Mouse (Mus musculus): Measurements from ENCODE around the gene Zfp36.

Gene Zfp36

GRCm38 (mm10) chr7:28384162-28384561 lies 4.1 kb upstream of the Zfp36 start:
- DNase-seq (ENCODE audit: low spot score in 2 of 2) = peak; percentile 73 to 75

- DNase-seq (ENCODE audit: low spot score in 2 of 2) = no peak
Measured at GRCm38 (mm10) chr7:28383606-28384005, 3.6 kb upstream of the Zfp36 start.

DNA sequence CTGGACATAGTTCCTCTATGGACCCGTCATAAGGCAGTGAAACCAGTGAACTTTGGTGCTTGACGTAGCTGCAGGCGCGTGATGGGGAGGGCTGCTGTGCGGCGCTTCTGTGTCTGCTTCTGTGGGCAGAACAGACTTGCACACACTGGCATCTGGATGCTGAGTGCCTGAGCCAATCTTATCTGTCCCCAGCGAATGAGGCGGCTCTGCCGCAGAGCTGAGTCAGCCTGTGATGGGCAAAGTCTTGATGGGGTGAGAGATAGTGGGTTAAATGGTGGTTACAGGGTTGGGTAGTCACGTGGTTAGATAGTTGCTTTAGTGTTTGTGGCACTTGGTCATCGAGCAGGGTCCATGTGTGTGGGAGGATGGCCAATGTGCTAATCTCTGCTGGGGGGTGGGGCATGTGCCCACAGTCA lies 2.9 kb upstream of the Zfp36 start:
- peak; percentile 79 to 80 for DNase-seq (ENCODE audit: low spot score in 2 of 2)

GRCm38 (mm10) chr7:28382347-28382951 lies 2.4 kb upstream of the Zfp36 start:
- peak; percentile 77 to 79 for DNase-seq (ENCODE audit: low spot score in 2 of 2)

DNA sequence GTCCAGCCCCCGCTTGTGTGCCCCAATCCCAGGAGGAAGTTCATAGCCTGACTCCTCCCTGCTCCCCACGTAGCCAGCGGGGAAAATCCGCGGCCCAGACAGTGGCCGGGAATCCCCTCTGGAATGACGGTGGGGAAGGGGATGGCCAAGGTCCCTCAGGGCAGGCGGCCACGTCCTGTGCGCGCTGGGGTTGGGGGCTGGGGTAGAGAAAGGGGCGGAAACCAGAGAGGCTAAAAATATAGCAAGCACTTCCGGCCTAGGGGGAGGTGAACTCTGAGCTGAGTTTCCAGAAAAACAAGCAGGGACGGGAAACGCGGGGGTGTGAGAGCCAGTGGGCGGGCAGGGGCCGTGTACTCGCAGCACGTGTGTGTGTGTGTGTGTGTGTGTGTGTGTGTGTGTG lies 1.9 kb upstream of the Zfp36 start:
- DNase-seq (ENCODE audit: low spot score in 2 of 2) = peak; percentile 95 to 96

DNA sequence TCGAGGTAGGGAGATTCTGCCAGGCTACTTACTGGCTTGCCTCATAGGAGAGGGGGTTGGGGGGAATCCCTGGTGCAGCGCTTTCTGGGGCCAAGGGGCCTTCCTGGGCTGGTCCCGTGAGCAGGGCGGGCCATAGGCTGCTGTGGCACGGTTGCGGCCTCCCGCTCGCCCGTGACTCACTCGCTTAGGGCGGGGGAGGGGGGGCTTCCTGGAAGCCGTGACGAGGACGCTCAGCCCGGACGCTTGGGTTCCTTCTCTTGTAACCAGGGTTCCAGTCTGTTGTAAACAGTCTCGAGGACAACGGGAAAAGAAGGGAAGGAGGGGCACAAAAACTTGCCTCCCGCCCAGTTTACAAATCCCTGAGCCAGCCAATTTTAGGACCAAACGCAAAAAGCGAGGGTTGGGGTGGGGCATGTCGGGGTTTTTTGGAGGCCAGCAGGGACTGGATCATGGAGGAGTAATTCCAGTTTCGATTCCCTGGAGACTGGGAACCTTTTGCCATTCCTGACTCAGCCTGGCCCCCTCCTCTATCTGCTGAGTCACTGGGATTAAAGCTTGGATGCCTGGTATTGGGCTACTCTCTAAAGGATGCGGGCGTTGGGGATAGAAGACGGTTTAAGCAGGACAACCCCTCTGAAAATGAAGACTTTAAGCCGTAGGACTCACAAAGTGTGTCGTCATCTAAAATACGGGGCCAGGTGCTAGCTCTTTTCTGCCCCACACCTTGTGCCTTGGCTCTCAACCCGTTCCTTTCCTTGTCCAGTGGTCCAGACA lies 1.2 kb upstream of the Zfp36 start:
- peak; percentile 93 to 94 for DNase-seq (ENCODE audit: low spot score in 2 of 2)

GRCm38 (mm10) chr7:28378769-28379651 lies 1.0 kb downstream of the Zfp36 start:
- peak; percentile 97 for DNase-seq (ENCODE audit: low spot score in 2 of 2)

- DNase-seq (ENCODE audit: low spot score in 2 of 2) = peak; percentile 75 to 80
Measured at GRCm38 (mm10) chr7:28378066-28378690, 1.9 kb downstream of the Zfp36 start.

- no peak for DNase-seq (ENCODE audit: low spot score in 2 of 2)
Measured at GRCm38 (mm10) chr7:28377190-28378065, 2.6 kb downstream of the Zfp36 start.

GRCm38 (mm10) chr7:28376011-28376771 lies 3.9 kb downstream of the Zfp36 start:
- DNase-seq (ENCODE audit: low spot score in 2 of 2) = peak; percentile 80

DNA sequence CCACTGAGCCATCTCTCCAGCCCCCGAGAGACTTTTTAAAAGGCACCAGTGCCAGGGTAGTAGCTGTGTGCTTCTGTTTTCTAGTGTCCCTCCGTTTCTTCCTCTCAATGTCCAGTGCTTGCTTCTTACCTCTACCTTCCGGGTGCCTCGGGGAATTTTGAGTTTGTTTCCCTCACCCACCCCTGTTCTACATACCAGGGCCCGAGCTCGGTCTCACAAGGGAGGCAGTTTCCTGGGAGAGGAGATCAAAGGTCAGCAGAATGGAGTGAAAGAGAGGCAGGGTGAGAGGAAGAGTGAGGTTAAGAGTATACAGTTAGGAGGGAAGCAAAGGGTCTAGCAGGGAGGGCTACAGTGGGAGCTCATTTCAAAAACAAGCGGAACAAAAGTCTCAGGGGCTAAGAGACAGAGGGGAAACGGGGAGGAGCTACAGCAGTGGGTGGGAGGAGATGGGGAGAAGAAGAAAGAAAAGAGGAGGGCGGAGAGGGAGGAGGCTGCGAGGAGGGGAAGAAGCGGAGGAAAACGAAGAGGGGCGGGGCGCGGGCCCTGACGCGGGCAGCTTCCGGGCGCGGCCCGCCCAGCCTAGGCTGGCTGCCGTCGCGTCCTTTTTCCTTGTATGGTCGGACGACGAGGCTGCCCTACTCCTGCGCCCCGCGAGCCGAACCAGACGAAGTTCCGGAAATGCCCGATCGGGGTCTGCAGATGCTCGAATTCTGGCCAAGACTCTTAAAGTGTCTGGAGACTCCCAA lies 4.7 kb downstream of the Zfp36 start:
- peak; percentile 96 to 97 for DNase-seq (ENCODE audit: low spot score in 2 of 2)

DNA sequence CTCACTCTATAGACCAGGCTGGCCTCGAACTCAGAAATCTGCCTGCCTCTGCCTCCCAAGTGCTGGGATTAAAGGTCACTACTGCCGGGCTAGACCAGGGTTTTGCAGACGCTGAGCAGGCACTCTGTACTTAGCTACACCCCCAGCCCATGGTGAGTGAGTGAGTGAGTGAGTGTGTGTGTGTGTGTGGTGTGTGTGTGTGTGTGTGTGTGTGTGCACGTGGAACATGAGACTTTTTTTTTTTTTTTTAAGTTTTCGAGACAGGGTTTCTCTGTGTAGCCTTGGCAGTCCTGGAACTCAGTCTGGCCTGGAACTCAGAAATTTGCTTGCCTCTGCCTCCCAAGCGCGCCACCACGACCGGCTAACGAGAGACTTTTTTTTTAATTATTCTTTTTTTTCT lies 5.4 kb downstream of the Zfp36 start:
- no peak for DNase-seq (ENCODE audit: low spot score in 2 of 2)

DNA sequence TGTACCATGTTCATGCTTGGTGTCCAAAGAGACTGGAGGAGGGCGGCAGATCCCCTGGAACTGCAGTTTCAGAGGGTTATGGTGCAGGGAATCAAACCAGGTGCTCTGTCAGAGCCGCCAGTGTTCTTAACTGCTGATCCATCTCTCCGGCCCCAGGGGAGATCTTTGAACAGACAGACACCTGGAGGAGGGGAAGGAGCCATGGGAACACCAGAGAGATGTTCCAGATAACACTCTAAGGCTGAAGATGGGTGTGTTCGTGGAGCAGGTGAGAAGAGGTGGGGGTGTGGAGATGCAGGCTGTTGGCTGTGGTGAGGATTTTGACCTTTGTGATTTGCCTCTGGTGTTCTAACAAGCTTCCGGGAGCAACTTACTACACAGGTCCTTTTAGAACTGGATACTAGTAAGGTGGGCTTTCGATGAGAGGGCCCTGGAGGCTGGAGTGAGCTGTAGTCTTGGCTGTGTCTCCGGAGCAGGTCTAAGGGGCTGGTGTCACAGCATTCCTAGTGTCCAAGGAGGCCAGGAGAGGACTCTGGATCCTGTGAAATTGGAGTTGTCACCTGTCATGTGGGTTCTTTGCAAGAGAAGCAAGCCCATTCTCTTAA lies 6.1 kb downstream of the Zfp36 start:
- no peak for DNase-seq (ENCODE audit: low spot score in 2 of 2)

DNA sequence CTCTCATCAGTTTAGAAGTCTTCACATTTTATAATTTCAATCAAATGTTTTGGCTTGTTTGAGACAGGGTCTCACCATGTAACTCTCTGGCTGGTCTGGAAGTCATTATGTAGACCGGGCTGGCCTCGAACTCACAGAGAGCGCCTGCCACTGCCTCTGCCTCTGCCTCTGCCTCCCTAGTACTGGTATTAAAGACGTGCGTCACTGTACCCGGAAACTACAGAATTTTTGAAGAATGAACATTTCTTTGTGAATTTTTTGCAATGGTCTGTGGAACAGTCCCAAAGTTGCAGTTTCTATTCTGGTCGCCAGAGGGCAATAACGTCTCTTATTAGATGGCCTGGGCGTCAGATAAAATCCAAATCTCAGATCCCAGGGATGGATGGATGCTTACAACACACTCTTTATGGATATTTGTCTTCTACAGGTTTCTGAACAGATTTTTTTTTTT lies 6.9 kb downstream of the Zfp36 start:
- DNase-seq (ENCODE audit: low spot score in 2 of 2) = peak; percentile 69 to 84

DNA sequence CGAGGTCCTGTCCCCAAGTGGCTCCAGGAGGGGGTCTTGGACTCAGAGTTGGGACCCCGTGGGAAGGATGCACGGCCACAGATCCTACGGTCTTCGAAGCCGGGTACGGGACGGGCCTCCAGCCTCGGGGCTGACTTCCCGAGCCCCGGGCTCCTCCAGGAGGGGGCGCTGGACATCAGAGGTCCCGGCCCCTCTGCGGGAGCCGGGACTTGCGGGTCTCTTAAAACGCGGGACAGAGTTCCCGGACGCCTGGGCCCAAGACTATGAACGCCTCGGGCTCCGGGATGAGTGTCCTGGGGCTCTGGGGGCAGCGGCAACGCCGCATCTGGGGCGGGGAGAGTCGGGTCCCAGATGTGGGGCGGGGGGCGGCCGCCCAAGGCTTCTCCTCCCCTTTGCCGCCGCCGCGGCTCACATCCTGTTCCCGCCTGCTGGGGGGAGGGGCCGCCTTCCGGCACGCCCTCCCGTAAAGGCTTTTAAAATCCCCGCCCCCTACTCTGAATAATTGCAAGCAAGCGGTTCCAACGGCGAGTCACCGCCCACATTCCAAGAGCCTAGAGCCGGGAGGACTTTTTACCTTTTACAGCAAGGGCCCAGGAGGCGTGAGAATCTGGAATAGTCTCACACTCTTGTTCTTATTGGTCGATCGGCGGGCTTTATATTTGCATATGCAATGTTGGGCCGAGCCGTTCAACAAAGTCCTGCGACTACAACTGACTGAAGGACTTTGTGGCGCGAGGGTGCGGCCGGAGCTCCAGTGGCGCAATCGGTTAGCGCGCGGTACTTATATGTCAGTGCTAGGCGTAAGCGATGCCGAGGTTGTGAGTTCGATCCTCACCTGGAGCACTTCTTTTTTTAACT lies 7.6 kb downstream of the Zfp36 start, which contains the start of gene Plekhg2:
Gene Plekhg2 (minus strand): TSS at position 349 of the 858 bp plus-strand sequence.
- peak; percentile 97 to 98 for DNase-seq (ENCODE audit: low spot score in 2 of 2)

- peak; percentile 73 to 77 for DNase-seq (ENCODE audit: low spot score in 2 of 2)
Measured at GRCm38 (mm10) chr7:28371514-28371989, 8.5 kb downstream of the Zfp36 start.

- no peak for DNase-seq (ENCODE audit: low spot score in 2 of 2)
Measured at GRCm38 (mm10) chr7:28370977-28371513, 9.0 kb downstream of the Zfp36 start.
